Mouse (Mus musculus): ENCODE results near the gene Eri2. TPM values are rescaled to one million over a fixed set of nuclear protein-coding genes. Genes with fewer than 3 reads are reported as not detected.
A peak's percentile ranks its signal among the peaks of the same experiment; 100 is the strongest.
"Not testable (repeated sequence)": the region's sequence is repeated elsewhere in the genome, so short reads cannot be mapped to it uniquely, and the experiment has no call there.

Eri2 gene
- total RNA-seq, 2 experiments from 2014 or later: 9.4 to 15.5 TPM

DNA sequence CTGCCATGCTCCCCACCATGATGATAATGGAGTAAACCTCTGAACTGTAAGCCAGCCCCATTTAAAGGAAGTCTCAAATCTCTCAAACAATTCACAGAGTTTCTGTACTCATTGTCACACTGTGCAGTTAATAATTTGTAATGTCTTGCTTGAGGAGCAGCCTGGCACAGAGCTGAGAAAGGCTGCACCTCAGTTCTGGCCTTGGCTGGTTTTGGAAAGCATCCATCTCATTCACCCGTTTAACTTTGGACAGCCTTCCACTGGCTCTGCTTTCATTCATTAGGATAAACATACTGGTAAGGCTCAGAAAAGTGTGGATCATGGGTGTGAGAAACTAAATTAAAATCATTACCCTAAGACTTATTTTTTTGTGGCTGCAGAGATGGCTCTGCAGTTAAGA lies 48.0 kb downstream of the Eri2 start:
- no peak for ATAC-seq (replicated peaks; ENCODE audit: low FRiP score, poor library complexity, severe bottlenecking)

DNA sequence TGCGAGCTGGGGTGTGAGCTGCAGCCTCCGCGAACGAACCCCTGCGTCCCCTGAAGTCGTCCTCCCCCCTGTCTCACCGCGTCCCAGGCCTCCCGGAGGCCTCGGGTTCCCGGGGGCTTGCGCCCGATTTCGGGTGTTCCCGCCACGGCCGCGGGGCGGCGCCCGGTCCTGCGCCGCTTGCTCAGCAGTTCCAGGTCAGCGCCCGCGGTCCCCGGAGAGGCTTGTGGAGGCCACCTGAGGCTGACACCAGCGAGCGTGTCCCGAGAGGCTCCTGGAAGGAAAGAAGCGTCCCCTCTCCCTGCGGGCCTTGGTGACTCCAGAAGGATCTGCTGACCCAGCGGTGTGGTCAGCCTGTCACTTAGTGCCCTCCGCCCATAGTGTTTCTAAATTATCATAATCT lies 49.5 kb downstream of the Eri2 start:
- no peak for ATAC-seq (replicated peaks; ENCODE audit: low FRiP score, poor library complexity, severe bottlenecking)

DNA sequence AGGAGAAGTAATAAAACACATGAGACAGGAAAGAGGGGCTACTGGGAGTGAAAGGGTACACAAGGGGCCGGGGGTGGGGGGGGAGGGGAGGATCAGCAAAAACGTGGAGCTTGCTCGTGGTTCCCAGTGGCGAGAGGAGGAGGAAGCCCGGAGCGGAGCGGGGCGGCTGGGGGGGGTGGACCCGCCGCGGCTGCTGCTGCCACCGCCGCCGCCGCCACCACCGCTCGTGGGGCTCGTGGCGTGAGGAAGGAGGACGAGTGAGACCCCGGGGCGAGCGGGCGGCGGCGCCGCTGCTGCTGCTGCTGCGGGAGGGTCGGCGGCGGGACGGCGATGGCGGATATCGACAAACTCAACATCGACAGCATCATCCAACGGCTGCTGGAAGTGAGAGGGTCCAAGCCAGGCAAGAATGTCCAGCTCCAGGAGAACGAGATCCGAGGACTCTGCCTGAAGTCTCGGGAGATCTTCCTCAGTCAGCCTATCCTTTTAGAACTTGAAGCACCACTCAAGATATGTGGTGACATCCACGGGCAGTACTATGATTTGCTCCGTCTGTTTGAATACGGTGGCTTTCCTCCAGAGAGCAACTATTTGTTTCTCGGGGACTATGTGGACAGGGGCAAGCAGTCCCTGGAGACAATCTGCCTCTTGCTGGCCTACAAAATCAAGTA lies 53.9 kb downstream of the Eri2 start:
- peak; percentile 72 for ATAC-seq (replicated peaks; ENCODE audit: low FRiP score, poor library complexity, severe bottlenecking)

GRCm38 (mm10) chr7:119738877-119739276 lies 55.0 kb downstream of the Eri2 start:
- ATAC-seq (replicated peaks; ENCODE audit: low FRiP score, poor library complexity, severe bottlenecking): no peak

- not testable (repeated sequence) for ATAC-seq (replicated peaks; ENCODE audit: low FRiP score, poor library complexity, severe bottlenecking)
These were observed 62.6 kb downstream of the Eri2 start for GRCm38 (mm10) chr7:119731262-119731661.

GRCm38 (mm10) chr7:119727621-119728020 lies 66.2 kb downstream of the Eri2 start:
- ATAC-seq (replicated peaks; ENCODE audit: low FRiP score, poor library complexity, severe bottlenecking): no peak

DNA sequence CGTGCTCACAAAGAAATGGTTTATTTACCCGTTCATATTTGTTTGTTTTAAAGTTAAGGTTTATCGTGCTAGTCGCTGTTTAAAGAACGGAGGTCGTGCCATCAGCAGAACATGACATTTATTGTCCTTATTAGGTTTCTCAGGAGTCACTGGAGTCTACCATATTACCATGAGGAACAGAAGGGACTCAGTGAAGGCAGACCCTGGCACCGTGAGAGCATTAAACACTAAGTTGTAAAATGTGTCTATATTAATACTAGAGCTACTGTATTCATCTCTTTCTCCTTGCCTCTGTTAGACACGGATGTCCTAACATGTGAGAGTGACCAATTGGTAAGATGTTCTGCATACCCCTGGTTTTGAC lies 72.9 kb downstream of the Eri2 start:
- ATAC-seq (replicated peaks; ENCODE audit: low FRiP score, poor library complexity, severe bottlenecking): peak; percentile 39

DNA sequence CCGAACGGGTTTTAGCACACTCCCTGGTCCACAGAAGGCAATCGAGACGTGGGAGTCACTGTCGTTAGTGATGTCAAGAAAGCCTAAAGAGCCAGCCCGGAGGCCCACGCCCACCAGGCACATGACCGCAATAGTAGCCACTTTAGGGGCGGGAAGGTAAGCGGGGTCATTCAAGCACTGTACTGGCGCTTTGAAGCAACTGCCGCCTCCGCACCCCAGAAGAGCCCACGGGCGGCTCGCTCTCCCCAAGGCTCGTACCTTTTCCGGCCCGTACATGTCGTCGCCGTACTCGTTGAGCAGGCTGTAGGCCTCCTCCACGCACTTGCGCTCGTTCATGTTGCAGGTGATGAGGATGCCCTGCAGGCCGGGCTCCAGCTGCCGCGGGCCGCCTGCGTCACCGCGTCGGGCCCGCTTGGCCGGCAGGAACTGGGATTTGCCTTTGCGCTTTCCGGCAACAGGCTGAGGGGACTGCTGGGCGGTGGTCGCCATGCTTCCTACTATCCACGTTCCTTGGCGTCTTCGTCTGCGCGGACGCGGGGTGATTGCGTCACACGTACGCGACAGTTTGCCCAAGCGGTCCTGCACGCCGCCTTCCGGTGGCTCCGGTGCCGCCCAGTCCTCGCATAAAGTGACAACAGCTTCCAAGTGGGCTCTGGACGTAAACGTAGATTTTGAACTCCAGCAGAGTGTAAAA lies 73.5 kb downstream of the Eri2 start, which contains the start of gene Thumpd1:
Gene Thumpd1, minus strand, starts transcription at position 546 of the 694 bp plus-strand sequence.
- peak; percentile 87 for ATAC-seq (replicated peaks; ENCODE audit: low FRiP score, poor library complexity, severe bottlenecking)

Other genes with a start within 250 kb of the Eri2 start
- not detected in 2 replicates for gene Acsm2, start 239.7 kb downstream of the Eri2 start, total RNA-seq (2015; ENCODE audit: low replicate concordance)
- gene Acsm2, start 239.7 kb downstream of the Eri2 start, total RNA-seq (2017; ENCODE audit: low replicate concordance): not detected in 2 replicates
- gene Acsm1, start 187.0 kb downstream of the Eri2 start, total RNA-seq (2015; ENCODE audit: low replicate concordance): not detected in 2 replicates
- not detected in 2 replicates for gene Acsm1, start 187.0 kb downstream of the Eri2 start, total RNA-seq (2017; ENCODE audit: low replicate concordance)
- not detected in 2 replicates for gene Acsm4, start 104.0 kb downstream of the Eri2 start, total RNA-seq (2015; ENCODE audit: low replicate concordance)
- gene Acsm4, start 104.0 kb downstream of the Eri2 start, total RNA-seq (2017; ENCODE audit: low replicate concordance): not detected in 2 replicates
- gene Thumpd1, start 73.3 kb downstream of the Eri2 start, total RNA-seq (2015; ENCODE audit: low replicate concordance): 7.6 and 12.6 TPM in 2 replicates
- 8.9 and 13.3 TPM in 2 replicates for gene Thumpd1, start 73.3 kb downstream of the Eri2 start, total RNA-seq (2017; ENCODE audit: low replicate concordance)
- not detected in 2 replicates for gene Acsm3, start 33.1 kb downstream of the Eri2 start, total RNA-seq (2015; ENCODE audit: low replicate concordance)
- gene Acsm3, start 33.1 kb downstream of the Eri2 start, total RNA-seq (2017; ENCODE audit: low replicate concordance): not detected in 2 replicates
- 21.3 and 31.0 TPM in 2 replicates for gene Rexo5, start 52 bp downstream of the Eri2 start, total RNA-seq (2015; ENCODE audit: low replicate concordance)
- 77.3 and 78.6 TPM in 2 replicates for gene Rexo5, start 52 bp downstream of the Eri2 start, total RNA-seq (2017; ENCODE audit: low replicate concordance)
- gene Lyrm1, start 101.8 kb upstream of the Eri2 start, total RNA-seq (2015; ENCODE audit: low replicate concordance): 5.0 TPM in 1 of 2 replicates, not detected in the other
- gene Lyrm1, start 101.8 kb upstream of the Eri2 start, total RNA-seq (2017; ENCODE audit: low replicate concordance): 3.2 TPM in 1 of 2 replicates, not detected in the other
- gene Dcun1d3, start 102.2 kb upstream of the Eri2 start, total RNA-seq (2015; ENCODE audit: low replicate concordance): 0.84 and 6.1 TPM in 2 replicates
- 1.4 and 2.8 TPM in 2 replicates for gene Dcun1d3, start 102.2 kb upstream of the Eri2 start, total RNA-seq (2017; ENCODE audit: low replicate concordance)